Mouse (Mus musculus) olfactory bulb, adult 2 months (tissue): ENCODE data around the gene Btbd9. TPM values are rescaled to one million over a fixed set of nuclear protein-coding genes. Genes with fewer than 3 reads are reported as not detected.

Source experiments
- H3K27ac ChIP-seq: fragments of 200-500 bp; 2 replicates; pipeline ENCODE4 v1.5.1; 2012; ENCODE audit warnings: low read depth, low read length; ENCODE audit not compliant: insufficient read depth
- H3K4me1 ChIP-seq: fragments of 200-500 bp; 2 replicates; pipeline ENCODE4 v1.6.1; 2012; ENCODE audit warnings: low read length; ENCODE audit not compliant: control insufficient read depth, insufficient read depth
- H3K4me3 ChIP-seq: fragments of 200-500 bp; 2 replicates; pipeline ENCODE4 v1.5.1; 2012; ENCODE audit warnings: mild to moderate bottlenecking, low read depth, low read length, moderate library complexity; ENCODE audit not compliant: insufficient read depth
- CTCF ChIP-seq: fragments of 200-500 bp; IDR thresholded peaks from 2 replicates; pipeline ENCODE4 v1.5.1; 2012; ENCODE audit warnings: low read depth, mild to moderate bottlenecking, low read length, moderate library complexity; ENCODE audit not compliant: insufficient read depth
- POLR2A ChIP-seq: fragments of 200-500 bp; IDR thresholded peaks from 2 replicates; pipeline ENCODE4 v1.6.1; 2012; ENCODE audit warnings: mild to moderate bottlenecking, low read depth, low read length, moderate library complexity; ENCODE audit not compliant: insufficient read depth
- WGBS: fragments of 180-500 bp; shearing (Covaris S2); methylation state at CpG from one replicate; pipeline ENCODE4 v1.1.7; 2018; 5-methylcytosine and 5-hydroxymethylcytosine counted together
- polyA plus RNA-seq: library from polyadenylated mRNA; stranded (reverse); fragments of >200 nt; gene quantifications from 2 replicates; pipeline ENCODE4 v1.2.4, GENCODE M21; 2012; ENCODE audit warnings: low replicate concordance; ENCODE audit not compliant: missing spikeins, insufficient read depth, insufficient read length

Btbd9 gene
- polyA plus RNA-seq, 1 experiment = not detected

DNA sequence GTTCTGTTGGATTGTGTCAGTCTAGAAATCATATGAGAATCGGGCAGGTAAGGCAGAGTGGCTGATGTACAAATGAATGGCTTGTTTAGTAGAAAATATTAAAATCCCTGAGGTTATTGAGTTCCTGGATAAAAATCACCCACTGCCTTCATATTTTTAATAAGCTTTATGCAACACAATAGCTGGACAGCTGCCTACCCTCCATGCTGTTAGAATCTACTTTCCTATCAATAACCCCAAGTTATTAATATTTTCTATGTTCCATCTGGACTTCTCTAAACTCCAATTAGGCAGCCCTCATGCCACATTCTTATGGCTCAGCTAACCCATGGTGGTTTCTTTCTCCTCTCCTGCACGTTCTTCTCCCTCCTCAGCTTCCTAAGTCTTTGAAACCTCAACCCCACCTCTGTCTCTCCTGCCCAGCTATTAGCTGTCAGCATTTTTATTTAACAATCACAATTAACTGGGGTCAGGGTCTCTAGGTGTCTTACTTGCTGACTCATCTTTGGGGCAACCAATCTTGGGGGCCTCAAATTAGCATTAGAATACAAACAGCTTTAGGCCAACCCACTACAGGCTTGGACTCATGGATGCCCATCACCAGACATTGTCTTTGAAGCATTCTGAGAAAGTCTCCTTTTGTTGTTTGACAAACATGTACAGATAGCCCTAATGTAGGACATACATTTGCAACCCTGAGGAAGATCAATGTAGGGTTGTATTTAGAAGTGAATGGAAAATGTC, 7.1 kb upstream of the Btbd9 start:
- H3K27ac ChIP-seq = no peak overlapping the region
- WGBS = 93% methylated on average over 2 of the region's 2 CpGs
- TF ChIP-seq POLR2A = no peak
- no peak for TF ChIP-seq CTCF
- H3K4me3 ChIP-seq = no peak overlapping the region
- H3K4me1 ChIP-seq = no peaks in the 10 kb centered on the region

DNA sequence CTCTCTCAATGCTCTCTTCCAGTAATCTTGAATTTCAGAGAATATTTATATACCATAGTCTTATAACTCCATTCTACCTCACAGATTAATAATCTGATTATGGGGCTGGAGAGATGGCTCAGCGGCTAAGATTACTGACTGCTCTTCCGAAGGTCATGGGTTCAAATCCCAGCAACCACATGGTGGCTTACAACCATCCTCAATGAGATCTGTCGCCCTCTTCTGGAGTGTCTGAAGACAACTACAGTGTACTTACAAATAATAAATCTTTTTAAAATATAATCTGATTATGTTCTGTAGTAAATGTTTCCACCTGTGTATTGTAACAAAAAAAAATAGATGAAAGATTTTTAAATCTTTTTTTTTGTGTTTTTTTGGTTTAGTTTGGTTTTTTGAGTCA, 6.0 kb upstream of the Btbd9 start:
- no peak for TF ChIP-seq POLR2A
- TF ChIP-seq CTCF = no peak
- Histone ChIP-seq H3K4me3 (no peak overlapping the region), H3K4me1 (no peaks in the 10 kb centered on the region), H3K27ac (no peak overlapping the region)
- WGBS = 89% methylated on average over 3 of the region's 3 CpGs

DNA sequence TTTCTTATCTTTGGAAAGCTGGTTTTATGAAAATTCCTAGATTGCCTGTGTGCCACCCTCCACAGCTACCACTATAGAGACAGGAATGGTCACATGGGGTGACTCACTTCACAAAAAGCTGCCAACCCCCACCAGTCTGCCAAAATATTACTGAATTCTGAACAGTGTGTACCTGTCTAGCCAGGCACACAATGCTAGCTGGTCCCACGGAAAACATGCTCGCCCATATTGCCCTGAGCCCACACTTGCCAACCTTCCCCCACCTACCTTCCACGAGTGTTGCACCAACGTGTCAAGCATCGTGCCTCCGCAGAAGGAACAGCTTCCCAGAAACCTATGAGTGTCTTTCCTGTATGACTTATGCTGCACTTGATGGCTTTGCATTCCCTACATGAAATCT, 4.9 kb upstream of the Btbd9 start:
- Histone ChIP-seq H3K27ac (no peak overlapping the region), H3K4me3 (no peak overlapping the region), H3K4me1 (peaks cover 2% of the 10 kb centered on the region)
- TF ChIP-seq POLR2A (no peak), CTCF (no peak)
- WGBS = 87% methylated on average over 6 of the region's 6 CpGs

DNA sequence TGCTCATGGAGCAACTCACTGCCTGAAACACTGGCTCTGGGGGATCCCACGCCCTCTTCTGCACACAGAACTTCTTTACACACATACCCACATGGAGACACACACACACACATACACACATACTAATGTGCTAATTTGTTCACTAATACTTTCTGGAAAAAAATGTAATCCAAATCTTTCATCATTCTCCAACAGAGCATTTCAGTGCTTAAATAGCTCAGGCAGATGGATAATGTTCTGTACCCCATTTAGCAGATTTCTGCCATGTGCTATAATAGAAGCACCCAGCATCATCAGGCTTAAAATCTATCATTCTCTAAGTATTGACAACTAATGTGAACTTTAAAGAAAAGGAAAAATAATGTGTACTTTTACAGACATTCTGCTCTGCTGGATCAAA, 4.5 kb upstream of the Btbd9 start:
- WGBS = 82% methylated on average over 1 of the region's 1 CpGs
- H3K27ac ChIP-seq = no peak overlapping the region
- no peak for TF ChIP-seq POLR2A
- TF ChIP-seq CTCF = no peak
- no peak overlapping the region for H3K4me3 ChIP-seq
- H3K4me1 ChIP-seq = peaks cover 2% of the 10 kb centered on the region

DNA sequence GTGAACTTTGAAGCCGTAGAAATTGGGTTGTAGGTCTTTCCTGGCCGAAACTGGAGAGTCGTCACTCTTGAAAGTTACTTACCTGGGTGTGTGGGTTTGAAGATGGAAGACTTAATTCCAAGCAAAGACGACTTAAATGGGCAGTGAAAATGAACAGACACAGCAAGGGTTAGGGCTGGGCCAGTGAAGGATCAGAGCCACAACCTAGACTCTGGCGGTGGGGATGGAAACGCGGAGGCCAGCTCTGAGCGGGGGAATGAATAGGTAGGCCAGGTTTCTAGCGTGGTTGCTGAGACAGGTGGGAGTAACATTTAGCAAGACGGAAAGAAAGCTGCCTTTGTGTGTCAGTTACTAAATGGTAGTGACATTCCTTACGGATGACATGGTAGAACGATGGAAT, 658 bp upstream of the Btbd9 start:
- Histone ChIP-seq H3K4me3 (peak overlapping the region; percentile 88), H3K4me1 (peaks cover 5% of the 10 kb centered on the region), H3K27ac (no peak overlapping the region)
- 62% methylated on average over 12 of the region's 12 CpGs for WGBS
- TF ChIP-seq CTCF (no peak), POLR2A (no peak)

GRCm38 (mm10) chr17:30575121-30575904, 975 bp downstream of the Btbd9 start:
- WGBS = 1% methylated on average over 35 of the region's 35 CpGs
- Histone ChIP-seq H3K4me1 (peaks cover 5% of the 10 kb centered on the region), H3K27ac (0 out of 2 replicates have a peak overlapping the region, but pooled peaks have one; percentile 33), H3K4me3 (peak overlapping the region; percentile 88)
- TF ChIP-seq POLR2A (no peak), CTCF (no peak)

DNA sequence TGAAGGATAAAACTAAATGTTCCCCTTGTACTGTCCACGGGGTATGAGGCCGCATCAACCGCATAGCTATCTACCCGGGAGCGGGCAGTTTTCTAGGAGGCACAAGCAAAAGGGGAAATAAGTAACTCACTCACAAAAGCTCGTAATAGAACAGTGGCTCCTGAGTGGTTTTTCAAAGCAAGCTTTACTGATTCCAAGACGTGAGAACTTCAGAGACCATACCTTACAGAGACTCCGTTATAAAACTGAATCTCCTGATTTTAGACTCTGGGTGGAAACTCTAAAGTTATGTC, 1.6 kb downstream of the Btbd9 start:
- WGBS = 62% methylated on average over 8 of the region's 8 CpGs
- Histone ChIP-seq H3K4me3 (no peak overlapping the region), H3K4me1 (peaks cover 5% of the 10 kb centered on the region)

DNA sequence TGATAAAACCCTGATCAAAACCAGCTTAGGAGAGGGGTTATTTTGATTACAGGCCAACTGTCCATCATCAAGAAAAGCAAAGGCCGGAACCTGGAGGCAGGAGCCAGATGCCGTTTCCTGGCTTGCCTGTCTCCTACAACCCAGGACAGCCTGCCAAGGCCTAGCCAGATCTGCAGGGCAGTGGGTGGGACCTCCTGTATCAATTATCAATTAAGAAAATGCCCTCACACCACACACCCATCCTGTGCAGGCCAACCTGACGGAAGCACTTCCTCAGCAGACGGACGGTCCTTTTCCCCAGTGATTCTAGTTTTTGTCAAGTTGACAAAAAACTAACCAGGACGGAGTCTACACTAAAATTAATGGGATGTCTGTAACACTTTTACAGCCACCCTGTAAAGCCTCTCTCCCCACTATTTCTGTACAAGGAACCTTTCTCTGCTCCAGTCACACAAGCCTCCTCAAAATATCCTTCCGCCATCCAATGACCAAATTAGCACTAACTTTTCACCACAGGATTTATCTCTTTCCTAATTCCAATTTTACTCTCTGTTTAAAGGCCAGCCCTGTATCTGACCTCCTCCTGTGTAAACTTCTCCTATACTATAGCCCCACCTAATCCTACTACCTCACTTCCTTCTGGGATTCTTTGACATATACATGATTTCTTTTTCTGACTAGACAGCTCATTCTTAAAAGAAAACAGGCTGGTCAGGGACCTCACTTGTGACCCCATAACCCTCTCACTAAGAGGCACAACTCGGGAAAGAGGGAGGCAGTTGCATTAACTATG, 2.1 kb downstream of the Btbd9 start:
- WGBS = 82% methylated on average over 8 of the region's 8 CpGs
- H3K4me3 ChIP-seq = no peak overlapping the region
- H3K27ac ChIP-seq = no peak overlapping the region
- TF ChIP-seq POLR2A (no peak), CTCF (no peak)
- peaks cover 5% of the 10 kb centered on the region for H3K4me1 ChIP-seq

More for the DNA sequence above, 1.6 kb downstream of the Btbd9 start:
- H3K27ac ChIP-seq = no peak overlapping the region
- TF ChIP-seq CTCF = no peak
- no peak for TF ChIP-seq POLR2A

- Histone ChIP-seq H3K4me3 (no peak overlapping the region), H3K4me1 (peaks cover 3% of the 10 kb centered on the region; the same call in 1 of the 2 replicates), H3K27ac (no peak overlapping the region)
- TF ChIP-seq POLR2A (no peak), CTCF (no peak)
- WGBS = 59% methylated on average over 3 of the region's 3 CpGs
Measured at GRCm38 (mm10) chr17:30570971-30571370, 5.3 kb downstream of the Btbd9 start.
